Comparison of ENCODE assay signal across 14 mouse cellular contexts in the genomic region with DNA sequence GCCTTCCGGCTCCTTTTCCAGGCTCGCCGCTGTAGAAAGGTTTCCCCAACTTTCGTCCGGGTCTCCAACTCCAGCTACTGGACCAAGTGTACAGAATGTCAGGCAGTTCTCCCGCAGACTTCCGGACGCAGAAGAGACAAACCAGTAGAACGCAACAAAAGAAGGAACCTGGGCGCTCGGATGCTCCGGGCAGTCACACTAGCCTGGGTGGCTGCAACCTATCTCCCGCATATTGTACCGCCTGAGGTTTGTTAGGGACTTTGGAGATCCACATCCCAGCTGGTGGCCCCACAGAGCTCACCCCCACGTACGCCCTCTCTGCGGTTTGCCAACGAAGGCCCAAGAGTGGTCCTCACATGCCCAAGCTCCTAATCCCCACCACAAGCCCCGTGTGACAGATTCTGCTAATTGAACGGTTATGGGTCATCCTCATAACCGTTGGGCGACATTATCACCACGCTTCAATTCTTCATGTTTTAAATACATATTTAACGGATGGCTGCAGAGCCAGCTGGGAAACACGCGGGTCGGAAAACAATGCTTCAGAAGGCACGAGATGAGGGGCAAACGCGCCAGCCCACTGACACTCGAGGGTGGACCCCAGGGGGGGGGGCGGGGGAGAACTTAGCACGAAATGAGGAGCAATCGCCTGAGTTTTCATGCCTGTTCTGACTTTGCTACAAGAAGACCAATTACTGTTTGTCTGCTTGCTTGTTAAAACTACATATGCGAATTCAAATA. TPM values are rescaled to one million over a fixed set of nuclear protein-coding genes. Genes with fewer than 3 reads are reported as not detected.
DNase-seq lines count a peak whose midpoint lies in the region; ATAC-seq lines count a peak whose summit lies in the region.
"Had no signal": no experiment of that assay in that cellular context is flagged by ENCODE, and none has a peak within 500 bp of the region (broad histone marks: within the 10 kb centered on the region; RNA-seq: fewer than 3 reads in every experiment).

No protein-coding gene starts in this region.

- H3K4me1 ChIP-seq in liver, embryonic 11.5 days (replicated peaks; ENCODE audit: control insufficient read depth, insufficient read depth, low read length): peaks cover 5% of the 10 kb centered on the region
- peaks cover 16% of the 10 kb centered on the region for H3K4me1 ChIP-seq in liver, embryonic 12.5 days
- peaks cover 67% of the 10 kb centered on the region for H3K4me1 ChIP-seq in forebrain, embryonic 15.5 days
- H3K4me1 ChIP-seq in midbrain, embryonic 10.5 days: peaks cover 76% of the 10 kb centered on the region

- WGBS in liver, embryonic 11.5 days: 3% methylated on average over 35 of the region's 35 CpGs
- 3% methylated on average over 34 of the region's 35 CpGs for WGBS in liver, embryonic 12.5 days (ENCODE audit: insufficient replicate concordance)
- WGBS in forebrain, embryonic 15.5 days: 3% methylated on average over 35 of the region's 35 CpGs
- under 1% methylated on average over 35 of the region's 35 CpGs for WGBS in midbrain, embryonic 10.5 days

- no peak overlapping the region for H3K27ac ChIP-seq in liver, embryonic 11.5 days (ENCODE audit: low read depth, low read length)
- H3K27ac ChIP-seq in liver, embryonic 12.5 days: no peak overlapping the region
- H3K27ac ChIP-seq in forebrain, embryonic 15.5 days (replicated peaks): 0 out of 2 replicates have a peak overlapping the region, but pooled peaks have one; percentile 59
- H3K27ac ChIP-seq in midbrain, embryonic 10.5 days (replicated peaks): peak overlapping the region; percentile 70
- H3K27ac ChIP-seq: heart, embryonic 15.5 days had no signal

- H3K9me3 ChIP-seq in liver, embryonic 11.5 days (ENCODE audit: control insufficient read depth, low read length): no peaks in the 10 kb centered on the region
- no peaks in the 10 kb centered on the region for H3K9me3 ChIP-seq in liver, embryonic 12.5 days (replicated peaks)
- no peaks in the 10 kb centered on the region for H3K9me3 ChIP-seq in forebrain, embryonic 15.5 days
- H3K9me3 ChIP-seq in midbrain, embryonic 10.5 days (replicated peaks): peaks cover under 1% of the 10 kb centered on the region; the same call in 1 of the 2 replicates
- H3K9me3 ChIP-seq: heart, embryonic 15.5 days had no signal

- DNase-seq in liver, embryonic 11.5 days (ENCODE audit: low spot score): no peak
- DNase-seq in midbrain, embryonic 10.5 days (ENCODE audit: low spot score): no peak
- peak; percentile 91 for DNase-seq in retina, postnatal 1 day
- DNase-seq in gastrocnemius, postnatal 4 days (ENCODE audit: low spot score in 2 of 2): no peak
- no peak for DNase-seq in cerebellum, adult 11-12 months
- no peak for DNase-seq in cerebellum, postnatal 36 days
- DNase-seq: kidney, adult 8-10 months; layer of hippocampus, postnatal 36 days; right cerebral cortex, postnatal 25 days had no signal

- no peak overlapping the region for H3K9ac ChIP-seq in liver, embryonic 11.5 days (ENCODE audit: low read depth, low read length)
- no peak overlapping the region for H3K9ac ChIP-seq in liver, embryonic 12.5 days
- no peak overlapping the region for H3K9ac ChIP-seq in forebrain, embryonic 15.5 days (replicated peaks)
- H3K9ac ChIP-seq: heart, embryonic 15.5 days had no signal

- no peak overlapping the region; the same call in 1 of the 2 replicates for H3K4me2 ChIP-seq in liver, embryonic 11.5 days
- H3K4me2 ChIP-seq in liver, embryonic 12.5 days: no peak overlapping the region
- peak overlapping the region; percentile 42 for H3K4me2 ChIP-seq in forebrain, embryonic 15.5 days (replicated peaks)

- peaks cover 100% of the 10 kb centered on the region for H3K27me3 ChIP-seq in liver, embryonic 11.5 days (replicated peaks; ENCODE audit: control insufficient read depth, insufficient read depth, low read length)
- H3K27me3 ChIP-seq in liver, embryonic 12.5 days (replicated peaks): peaks cover 100% of the 10 kb centered on the region
- H3K27me3 ChIP-seq in forebrain, embryonic 15.5 days: peaks cover 81% of the 10 kb centered on the region
- H3K27me3 ChIP-seq in midbrain, embryonic 10.5 days (ENCODE audit: low read depth, poor library complexity, severe bottlenecking): peaks cover 100% of the 10 kb centered on the region

- no peaks in the 10 kb centered on the region for H3K36me3 ChIP-seq in liver, embryonic 11.5 days (ENCODE audit: control insufficient read depth, insufficient read depth, low read length)
- H3K36me3 ChIP-seq in liver, embryonic 12.5 days: no peaks in the 10 kb centered on the region
- H3K36me3 ChIP-seq in forebrain, embryonic 15.5 days: no peaks in the 10 kb centered on the region
- no peaks in the 10 kb centered on the region for H3K36me3 ChIP-seq in midbrain, embryonic 10.5 days
- H3K36me3 ChIP-seq: heart, embryonic 15.5 days had no signal

- peak overlapping the region; percentile 15; the same call in 1 of the 2 replicates for H3K4me3 ChIP-seq in liver, embryonic 11.5 days (ENCODE audit: low read depth, low read length)
- no peak overlapping the region for H3K4me3 ChIP-seq in liver, embryonic 12.5 days
- H3K4me3 ChIP-seq in forebrain, embryonic 15.5 days: peak overlapping the region; percentile 30
- H3K4me3 ChIP-seq in midbrain, embryonic 10.5 days: peak overlapping the region; percentile 48

- no peak for ATAC-seq in liver, embryonic 11.5 days (replicated peaks; ENCODE audit: low FRiP score)
- no peak for ATAC-seq in liver, embryonic 12.5 days
- ATAC-seq in forebrain, embryonic 15.5 days (replicated peaks): no peak

RNA-seq across cellular contexts. Expression of a gene that starts 1.8 kb away (rescaled TPM):
- not detected in 2 replicates for polyA plus RNA-seq in liver, embryonic 11.5 days (2014; fragmentation: Nextera tagmentation; extraction: Ambion mirVana)
- polyA plus RNA-seq in liver, embryonic 12.5 days (2016; fragmentation: Nextera tagmentation; extraction: Ambion mirVana): not detected in 2 replicates
- polyA plus RNA-seq in forebrain, embryonic 15.5 days (2015; fragmentation: Nextera tagmentation; extraction: Ambion mirVana): 7.1 and 8.6 TPM in 2 replicates
- polyA plus RNA-seq in midbrain, embryonic 10.5 days (2016; fragmentation: Nextera tagmentation; extraction: Ambion mirVana): 7.4 and 7.6 TPM in 2 replicates
- total RNA-seq in gastrocnemius, postnatal 4 days (2021): not detected
- total RNA-seq: monocyte, adult 5-6 weeks had no signal
- polyA plus RNA-seq: heart, embryonic 15.5 days; liver, embryonic 16.5 days had no signal

RNA-seq across cellular contexts. Expression of a gene that starts 46.1 kb away (rescaled TPM):
- not detected in 2 replicates for polyA plus RNA-seq in liver, embryonic 11.5 days (2014; fragmentation: Nextera tagmentation; extraction: Ambion mirVana)
- not detected in 2 replicates for polyA plus RNA-seq in liver, embryonic 12.5 days (2016; fragmentation: Nextera tagmentation; extraction: Ambion mirVana)
- polyA plus RNA-seq in forebrain, embryonic 15.5 days (2015; fragmentation: Nextera tagmentation; extraction: Ambion mirVana): 29.6 and 33.4 TPM in 2 replicates
- 8.8 and 9.7 TPM in 2 replicates for polyA plus RNA-seq in midbrain, embryonic 10.5 days (2016; fragmentation: Nextera tagmentation; extraction: Ambion mirVana)
- under 1 TPM in 1 of 2 experiments, not detected in 1; 0.25 TPM for total RNA-seq in gastrocnemius, postnatal 4 days (2021)
- total RNA-seq: monocyte, adult 5-6 weeks had no signal

Comparison
In these comparisons a context has a peak if more than half of its experiments do, and no peak if none do; other contexts are left out.
1. H3K27ac ChIP-seq: peak in forebrain, embryonic 15.5 days (single experiment) and midbrain, embryonic 10.5 days (single experiment); none in liver, embryonic 11.5 days (single experiment) and liver, embryonic 12.5 days (single experiment).